Mouse (Mus musculus): ENCODE results near the gene Ado. TPM values are rescaled to one million over a fixed set of nuclear protein-coding genes. Genes with fewer than 3 reads are reported as not detected.

Ado gene
- polyA plus RNA-seq, 1 experiment from 2014 or later, result 27.9 TPM

GRCm38 (mm10) chr10:67571443-67571842 is 22.7 kb upstream of the Ado start:
- no peak for ATAC-seq
- 78% methylated on average over 14 of the region's 14 CpGs for WGBS
- no peaks in the 10 kb centered on the region for H3K4me1 ChIP-seq (ENCODE audit: insufficient read depth, low read depth, low read length)

DNA sequence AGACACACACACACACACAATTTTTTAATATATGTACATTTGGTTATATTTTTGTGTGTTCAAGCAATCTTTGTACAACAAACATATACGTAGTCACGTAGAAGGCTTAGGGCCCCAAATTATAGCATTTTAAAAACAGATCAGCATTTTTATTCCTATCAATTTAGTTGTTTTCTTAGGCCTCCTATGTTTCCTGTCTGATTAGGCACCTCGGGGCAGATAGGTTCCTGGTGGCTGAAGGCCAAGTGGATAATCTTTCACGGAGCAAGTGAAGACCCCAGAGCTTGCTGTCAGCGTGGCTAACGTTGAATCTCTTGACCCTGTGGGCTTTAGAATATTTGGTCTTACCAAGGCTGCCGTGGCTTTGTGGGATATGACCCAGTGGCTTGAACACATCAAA is 20.8 kb upstream of the Ado start:
- 66% methylated on average over 7 of the region's 7 CpGs for WGBS
- H3K36me3 ChIP-seq (ENCODE audit: insufficient read depth, low read length), result no peaks in the 10 kb centered on the region
- H3K9ac ChIP-seq (replicated peaks; ENCODE audit: low read depth), result no peak overlapping the region
- TF ChIP-seq EP300 (IDR thresholded peaks at IDR 0.05) (no peak), CTCF (IDR thresholded peaks at IDR 0.05) (no peak)
- H3K4me3 ChIP-seq (ENCODE audit: low read depth, low read length), result no peak overlapping the region
- H3K4me2 ChIP-seq (replicated peaks; ENCODE audit: low read depth, low read length), result no peak overlapping the region
- H3K27me3 ChIP-seq (replicated peaks; ENCODE audit: insufficient read depth, low read length), result no peaks in the 10 kb centered on the region
- no peak overlapping the region for H3K27ac ChIP-seq (ENCODE audit: low read length)
- no peaks in the 10 kb centered on the region for H3K9me3 ChIP-seq (ENCODE audit: low read length)
- no peak for ATAC-seq
- no peak for DNase-seq (ENCODE audit: low spot score)
- H3K4me1 ChIP-seq (ENCODE audit: insufficient read depth, low read depth, low read length), result no peaks in the 10 kb centered on the region

More at GRCm38 (mm10) chr10:67571443-67571842, 22.7 kb upstream of the Ado start:
- Histone ChIP-seq H3K27ac (ENCODE audit: low read length) (no peak overlapping the region), H3K27me3 (replicated peaks; ENCODE audit: insufficient read depth, low read length) (no peaks in the 10 kb centered on the region), H3K4me3 (ENCODE audit: low read depth, low read length) (no peak overlapping the region), H3K9me3 (ENCODE audit: low read length) (no peaks in the 10 kb centered on the region), H3K36me3 (ENCODE audit: insufficient read depth, low read length) (no peaks in the 10 kb centered on the region), H3K4me2 (replicated peaks; ENCODE audit: low read depth, low read length) (no peak overlapping the region), H3K9ac (replicated peaks; ENCODE audit: low read depth) (no peak overlapping the region)
- TF ChIP-seq CTCF (IDR thresholded peaks at IDR 0.05), result no peak
- TF ChIP-seq EP300 (IDR thresholded peaks at IDR 0.05), result no peak
- no peak for DNase-seq (ENCODE audit: low spot score)

DNA sequence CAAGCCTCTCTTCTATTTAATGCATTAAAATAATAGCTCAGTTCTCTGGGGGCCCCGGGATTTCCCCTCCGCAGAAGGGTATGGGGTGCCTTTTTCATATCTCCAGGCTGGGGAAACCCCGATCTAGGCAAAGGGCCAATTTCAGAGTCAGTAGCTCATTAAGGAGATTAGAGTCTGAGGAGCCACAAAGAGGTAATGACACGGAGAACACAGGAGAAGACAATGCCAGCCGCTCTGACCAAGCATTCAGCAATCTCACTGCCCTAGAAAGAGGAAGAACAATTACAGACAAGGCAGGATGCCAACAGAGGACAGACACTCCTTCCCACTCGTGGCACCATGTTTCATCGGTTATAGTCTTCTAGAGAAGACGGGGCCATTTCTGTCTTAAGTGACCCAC is 17.3 kb upstream of the Ado start:
- no peaks in the 10 kb centered on the region for H3K36me3 ChIP-seq (ENCODE audit: insufficient read depth, low read length)
- no peaks in the 10 kb centered on the region for H3K9me3 ChIP-seq (ENCODE audit: low read length)
- H3K4me2 ChIP-seq (replicated peaks; ENCODE audit: low read depth, low read length), result no peak overlapping the region
- DNase-seq (ENCODE audit: low spot score) (peak; percentile 9), ATAC-seq (no peak)
- 56% methylated on average over 8 of the region's 8 CpGs for WGBS
- H3K4me3 ChIP-seq (ENCODE audit: low read depth, low read length), result no peak overlapping the region
- no peaks in the 10 kb centered on the region for H3K4me1 ChIP-seq (ENCODE audit: insufficient read depth, low read depth, low read length)
- H3K9ac ChIP-seq (replicated peaks; ENCODE audit: low read depth), result no peak overlapping the region
- no peaks in the 10 kb centered on the region for H3K27me3 ChIP-seq (replicated peaks; ENCODE audit: insufficient read depth, low read length)
- no peak overlapping the region for H3K27ac ChIP-seq (ENCODE audit: low read length)
- no peak for TF ChIP-seq EP300 (IDR thresholded peaks at IDR 0.05)
- TF ChIP-seq CTCF (IDR thresholded peaks at IDR 0.05), result no peak

DNA sequence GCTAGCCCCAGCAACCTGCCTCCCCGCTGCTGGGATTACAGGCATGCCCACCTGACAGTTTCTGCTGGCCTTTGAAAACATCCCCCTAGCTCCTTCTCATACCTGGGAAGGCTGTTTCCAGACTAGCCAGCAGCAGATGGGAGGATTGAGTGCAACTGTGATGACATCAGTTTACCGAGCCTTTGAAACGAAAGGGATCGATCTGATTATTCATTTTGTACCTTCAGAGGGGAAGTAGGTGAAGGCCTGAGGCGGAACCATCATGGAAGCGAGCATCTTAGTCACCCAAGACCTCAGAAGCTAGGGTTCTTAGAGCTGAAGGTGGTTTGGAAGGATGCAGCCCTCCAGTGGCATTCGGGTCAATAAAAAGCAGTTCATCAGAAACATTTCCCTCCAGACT is 15.8 kb upstream of the Ado start:
- DNase-seq (ENCODE audit: low spot score) (no peak), ATAC-seq (no peak)
- WGBS, result 85% methylated on average over 7 of the region's 7 CpGs
- no peaks in the 10 kb centered on the region for H3K27me3 ChIP-seq (replicated peaks; ENCODE audit: insufficient read depth, low read length)
- H3K9me3 ChIP-seq (ENCODE audit: low read length), result no peaks in the 10 kb centered on the region
- H3K4me3 ChIP-seq (ENCODE audit: low read depth, low read length), result no peak overlapping the region
- TF ChIP-seq CTCF (IDR thresholded peaks at IDR 0.05) (no peak), EP300 (IDR thresholded peaks at IDR 0.05) (no peak)
- no peaks in the 10 kb centered on the region for H3K4me1 ChIP-seq (ENCODE audit: insufficient read depth, low read depth, low read length)
- no peak overlapping the region for H3K27ac ChIP-seq (ENCODE audit: low read length)
- H3K36me3 ChIP-seq (ENCODE audit: insufficient read depth, low read length), result no peaks in the 10 kb centered on the region
- no peak overlapping the region for H3K9ac ChIP-seq (replicated peaks; ENCODE audit: low read depth)
- no peak overlapping the region for H3K4me2 ChIP-seq (replicated peaks; ENCODE audit: low read depth, low read length)

GRCm38 (mm10) chr10:67561185-67561584 is 12.4 kb upstream of the Ado start:
- ATAC-seq, result no peak
- Histone ChIP-seq H3K9ac (replicated peaks; ENCODE audit: low read depth) (no peak overlapping the region), H3K27ac (ENCODE audit: low read length) (no peak overlapping the region), H3K4me2 (replicated peaks; ENCODE audit: low read depth, low read length) (no peak overlapping the region), H3K9me3 (ENCODE audit: low read length) (no peaks in the 10 kb centered on the region), H3K27me3 (replicated peaks; ENCODE audit: insufficient read depth, low read length) (no peaks in the 10 kb centered on the region), H3K4me1 (ENCODE audit: insufficient read depth, low read depth, low read length) (no peaks in the 10 kb centered on the region), H3K4me3 (ENCODE audit: low read depth, low read length) (no peak overlapping the region), H3K36me3 (ENCODE audit: insufficient read depth, low read length) (no peaks in the 10 kb centered on the region)
- TF ChIP-seq EP300 (IDR thresholded peaks at IDR 0.05) (no peak), CTCF (IDR thresholded peaks at IDR 0.05) (no peak)
- 50% methylated on average over 1 of the region's 1 CpGs for WGBS
- DNase-seq (ENCODE audit: low spot score), result no peak

GRCm38 (mm10) chr10:67559765-67560394 is 11.1 kb upstream of the Ado start:
- Histone ChIP-seq H3K4me1 (ENCODE audit: insufficient read depth, low read depth, low read length) (no peaks in the 10 kb centered on the region), H3K9me3 (ENCODE audit: low read length) (no peaks in the 10 kb centered on the region), H3K27ac (ENCODE audit: low read length) (no peak overlapping the region), H3K4me3 (ENCODE audit: low read depth, low read length) (no peak overlapping the region), H3K27me3 (replicated peaks; ENCODE audit: insufficient read depth, low read length) (no peaks in the 10 kb centered on the region), H3K4me2 (replicated peaks; ENCODE audit: low read depth, low read length) (no peak overlapping the region), H3K9ac (replicated peaks; ENCODE audit: low read depth) (no peak overlapping the region), H3K36me3 (ENCODE audit: insufficient read depth, low read length) (no peaks in the 10 kb centered on the region)
- ATAC-seq (no peak), DNase-seq (ENCODE audit: low spot score) (no peak)
- 61% methylated on average over 13 of the region's 13 CpGs for WGBS
- TF ChIP-seq CTCF (IDR thresholded peaks at IDR 0.05) (no peak), EP300 (IDR thresholded peaks at IDR 0.05) (no peak)

- Histone ChIP-seq H3K36me3 (ENCODE audit: insufficient read depth, low read length) (no peaks in the 10 kb centered on the region), H3K27ac (ENCODE audit: low read length) (no peak overlapping the region), H3K4me3 (ENCODE audit: low read depth, low read length) (no peak overlapping the region), H3K4me2 (replicated peaks; ENCODE audit: low read depth, low read length) (no peak overlapping the region), H3K9me3 (ENCODE audit: low read length) (no peaks in the 10 kb centered on the region), H3K27me3 (replicated peaks; ENCODE audit: insufficient read depth, low read length) (no peaks in the 10 kb centered on the region), H3K9ac (replicated peaks; ENCODE audit: low read depth) (no peak overlapping the region), H3K4me1 (ENCODE audit: insufficient read depth, low read depth, low read length) (no peaks in the 10 kb centered on the region)
- TF ChIP-seq EP300 (IDR thresholded peaks at IDR 0.05) (no peak), CTCF (IDR thresholded peaks at IDR 0.05) (no peak)
- 76% methylated on average over 4 of the region's 4 CpGs for WGBS
- DNase-seq (ENCODE audit: low spot score) (no peak), ATAC-seq (no peak)
Observed at GRCm38 (mm10) chr10:67558053-67558452, 9.3 kb upstream of the Ado start.
